Mouse (Mus musculus) liver, embryonic 16.5 days (tissue): ENCODE measurements around the gene Odf2. TPM values are rescaled to one million over a fixed set of nuclear protein-coding genes. Genes with fewer than 3 reads are reported as not detected.

Source experiments
- ATAC-seq: fragments of 200-750 bp; cut with Nextera tagmentation; 2 replicates; pipeline ENCODE4 v1.8.0; 2017; ENCODE audit warnings: low read depth, mild to moderate bottlenecking, moderate number of reproducible peaks, moderate library complexity
- H3K27ac ChIP-seq: fragments of 300-500 bp; sonication (generic); 2 replicates; pipeline ENCODE4 v1.5.1; 2014; ENCODE audit warnings: mild to moderate bottlenecking, low read length
- H3K27me3 ChIP-seq: fragments of 300-500 bp; sonication (generic); 2 replicates; pipeline ENCODE4 v1.6.1; 2014; ENCODE audit warnings: low read depth, low read length, mixed read lengths; ENCODE audit not compliant: control insufficient read depth, insufficient read depth
- H3K36me3 ChIP-seq: fragments of 300-500 bp; sonication (generic); 2 replicates; pipeline ENCODE4 v1.6.1; 2014; ENCODE audit warnings: mild to moderate bottlenecking; ENCODE audit not compliant: control insufficient read depth, insufficient read depth
- H3K4me1 ChIP-seq: fragments of 300-500 bp; sonication (generic); 2 replicates; pipeline ENCODE4 v1.6.1; 2014; ENCODE audit warnings: low read depth, low read length, mixed read lengths; ENCODE audit not compliant: control insufficient read depth
- H3K4me2 ChIP-seq: fragments of 300-500 bp; sonication (generic); 2 replicates; pipeline ENCODE4 v1.6.1; 2014; ENCODE audit warnings: low read depth, low read length, mixed read lengths
- H3K4me3 ChIP-seq: fragments of 300-500 bp; sonication (generic); 2 replicates; pipeline ENCODE4 v1.5.1; 2014; ENCODE audit warnings: low read depth, mild to moderate bottlenecking, low read length
- H3K9ac ChIP-seq: fragments of 300-500 bp; sonication (generic); 2 replicates; pipeline ENCODE4 v1.6.1; 2014; ENCODE audit warnings: low read depth, low read length
- H3K9me3 ChIP-seq: fragments of 300-500 bp; sonication (generic); replicated peaks from 2 replicates; pipeline ENCODE4 v1.6.1; 2016; ENCODE audit warnings: low read length; ENCODE audit not compliant: control insufficient read depth
- WGBS: fragments of 180-500 bp; shearing (Covaris S2); extraction: QIAGEN DNeasy Blood & Tissue Kit; methylation state at CpG from one replicate; pipeline ENCODE4 v1.1.7; 2014; ENCODE audit not compliant: insufficient replicate concordance; 5-methylcytosine and 5-hydroxymethylcytosine counted together
- polyA plus RNA-seq: library from polyadenylated mRNA; unstranded; fragments of >200 nt; fragmentation: Nextera tagmentation; extraction: Ambion mirVana; gene quantifications from 2 replicates; pipeline ENCODE4 v1.2.1, GENCODE M21; 2015

Odf2 gene
- polyA plus RNA-seq = 32.6 and 32.7 TPM in 2 replicates

DNA sequence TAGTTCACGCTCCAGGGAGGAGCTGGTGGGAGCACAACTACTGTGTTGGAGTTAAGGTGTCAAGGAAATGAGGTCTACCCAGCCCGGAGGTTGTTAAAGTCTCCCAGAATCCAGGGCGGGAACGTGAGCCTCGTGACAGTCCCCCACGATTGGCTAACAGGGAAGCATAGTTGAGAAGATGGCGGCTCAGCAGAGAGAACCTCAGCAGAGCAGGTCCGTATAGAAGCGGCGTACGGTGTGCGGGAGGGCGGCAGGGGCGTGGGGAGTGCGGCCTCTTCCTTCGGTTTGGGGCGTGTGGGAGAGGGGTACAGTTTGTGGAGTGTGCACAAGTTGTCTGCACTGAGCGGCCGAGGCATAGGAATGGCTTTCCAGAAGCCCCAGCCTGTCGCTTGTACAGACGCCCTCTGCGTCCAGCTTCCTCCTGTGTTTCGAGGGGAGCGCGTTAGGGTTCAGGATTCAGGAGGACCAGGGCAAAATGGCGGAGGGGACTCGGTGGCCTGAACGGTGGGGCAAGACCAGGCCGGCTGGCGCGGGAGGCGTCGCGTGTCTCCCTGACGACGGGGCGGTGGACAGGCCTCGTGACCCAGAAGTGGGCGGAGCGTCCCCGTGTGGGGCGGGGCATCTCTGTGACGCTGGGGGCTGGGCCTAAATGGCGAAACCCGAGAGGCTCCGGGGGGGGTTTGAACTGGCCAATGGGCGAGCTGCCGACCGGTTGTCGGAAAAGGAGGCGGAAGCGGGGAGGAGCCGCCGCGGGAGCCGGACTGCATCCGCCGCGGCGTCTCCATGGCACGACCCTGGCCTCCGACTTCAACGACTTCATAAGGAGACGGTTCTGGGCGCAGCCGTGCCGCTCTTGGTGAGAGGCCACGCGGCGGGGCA lies at the start of gene Odf2:
Odf2 (plus strand) TSS at position 156 of the 879 bp plus-strand sequence.
- under 1% methylated on average over 70 of the region's 70 CpGs for WGBS
- H3K4me1 ChIP-seq = peaks cover 19% of the 10 kb centered on the region
- peaks cover 2% of the 10 kb centered on the region; the same call in 1 of the 2 replicates for H3K27me3 ChIP-seq
- peak; percentile 79 for ATAC-seq
- H3K9me3 ChIP-seq = no peaks in the 10 kb centered on the region
- H3K9ac ChIP-seq = peak within 1 kb of the TSS; percentile 92
- H3K27ac ChIP-seq = peak within 1 kb of the TSS; percentile 89
- peak within 1 kb of the TSS; percentile 98 for H3K4me2 ChIP-seq
- peak within 1 kb of the TSS; percentile 88 for H3K4me3 ChIP-seq
- peaks cover 24% of the 10 kb centered on the region for H3K36me3 ChIP-seq

DNA sequence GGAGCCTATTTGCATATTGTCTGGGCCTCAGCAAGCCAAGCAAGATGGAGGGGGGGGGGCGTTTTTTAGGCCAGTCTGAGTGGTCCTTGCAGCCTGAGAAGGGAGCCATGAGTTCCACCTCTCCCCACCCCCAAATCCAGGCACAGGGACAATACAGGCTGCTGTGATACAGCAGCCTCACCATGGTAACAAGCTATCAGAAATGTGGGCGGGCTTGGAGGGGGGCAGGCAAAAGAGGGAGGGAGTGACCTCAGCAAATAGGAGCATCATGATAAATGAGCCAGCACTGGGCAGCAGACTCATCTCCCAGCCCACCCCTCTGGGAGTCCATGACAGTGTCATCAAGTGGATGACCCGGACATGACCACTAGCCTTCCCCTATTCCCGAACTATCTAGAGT lies 49.6 kb upstream of the Odf2 start:
- Histone ChIP-seq H3K36me3 (peaks cover 12% of the 10 kb centered on the region), H3K27me3 (peaks cover 7% of the 10 kb centered on the region), H3K4me3 (no peak overlapping the region), H3K27ac (no peak overlapping the region), H3K9ac (no peak overlapping the region), H3K4me2 (no peak overlapping the region), H3K4me1 (no peaks in the 10 kb centered on the region), H3K9me3 (no peaks in the 10 kb centered on the region)
- WGBS = 58% methylated on average over 4 of the region's 4 CpGs
- ATAC-seq = no peak

DNA sequence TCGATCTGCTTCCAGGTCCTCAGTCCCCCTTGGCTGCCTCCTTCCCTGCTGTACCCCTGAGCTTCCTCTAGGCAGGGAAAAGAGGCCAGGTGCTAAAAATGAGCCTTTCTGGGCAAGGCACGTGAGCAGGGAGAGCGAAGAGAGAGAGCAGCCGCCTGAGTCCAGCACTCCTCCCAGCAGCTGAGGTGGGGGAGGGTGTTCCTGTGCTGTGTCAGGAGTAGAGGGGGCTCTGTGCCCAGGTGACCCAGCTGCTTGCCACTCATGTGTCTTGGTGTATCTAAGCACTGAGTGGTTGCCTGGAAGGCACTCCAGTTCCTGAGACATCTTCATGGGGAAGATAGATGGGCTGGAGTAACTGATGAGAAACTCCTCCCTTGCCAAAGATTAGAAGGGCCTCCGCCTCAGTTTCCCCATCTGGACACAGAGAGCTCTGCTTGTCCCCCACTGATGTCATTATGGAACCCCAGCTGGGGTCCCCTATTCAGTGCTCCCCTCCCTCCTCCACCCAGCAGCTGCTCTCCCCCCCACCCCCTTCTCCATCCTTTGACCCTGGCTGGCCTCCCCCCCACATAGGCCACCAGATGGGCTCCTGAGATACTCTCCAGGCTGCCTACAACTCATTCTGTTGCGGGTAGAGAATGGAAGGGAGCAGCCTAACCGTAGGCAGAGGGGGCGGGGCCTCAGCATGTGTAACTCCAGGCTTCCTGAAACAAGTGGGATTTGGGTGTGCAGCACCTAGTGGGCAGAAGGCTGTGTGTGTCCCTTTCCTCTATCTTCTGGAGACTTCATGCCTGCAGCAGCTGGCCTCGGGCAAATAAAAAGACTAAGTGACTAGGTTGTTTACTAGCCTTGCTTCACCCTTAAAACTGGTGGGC lies 45.6 kb upstream of the Odf2 start:
- H3K9me3 ChIP-seq = no peaks in the 10 kb centered on the region
- no peaks in the 10 kb centered on the region for H3K4me1 ChIP-seq
- no peak overlapping the region for H3K4me3 ChIP-seq
- no peak overlapping the region for H3K4me2 ChIP-seq
- no peak overlapping the region for H3K27ac ChIP-seq
- peaks cover 12% of the 10 kb centered on the region for H3K36me3 ChIP-seq
- 72% methylated on average over 9 of the region's 9 CpGs for WGBS
- H3K9ac ChIP-seq = no peak overlapping the region
- no peak for ATAC-seq
- peaks cover 27% of the 10 kb centered on the region for H3K27me3 ChIP-seq

DNA sequence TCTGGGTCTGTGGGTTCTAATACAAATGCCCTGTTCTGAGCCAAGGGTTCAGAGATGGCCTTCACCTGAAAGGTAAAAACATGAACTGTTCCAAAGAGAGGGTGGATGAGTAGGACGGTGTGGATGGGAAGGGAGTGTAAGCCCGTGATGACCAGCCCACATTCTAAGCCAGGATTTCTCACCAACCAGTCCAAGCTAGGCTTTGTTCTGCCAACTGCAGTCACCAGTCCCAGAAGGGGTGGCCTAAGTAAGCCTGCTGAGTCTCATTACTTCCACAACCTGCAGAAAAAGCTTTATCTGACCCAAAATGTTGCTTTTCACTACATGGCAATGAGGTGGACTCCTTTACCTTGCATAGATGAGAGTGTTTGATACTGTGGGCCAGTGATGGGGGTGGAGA lies 44.9 kb upstream of the Odf2 start:
- H3K36me3 ChIP-seq = peaks cover 12% of the 10 kb centered on the region
- no peak overlapping the region for H3K4me2 ChIP-seq
- WGBS = 79% methylated on average over 2 of the region's 2 CpGs
- ATAC-seq = no peak
- no peak overlapping the region for H3K9ac ChIP-seq
- H3K4me3 ChIP-seq = no peak overlapping the region
- no peaks in the 10 kb centered on the region for H3K9me3 ChIP-seq
- no peak overlapping the region for H3K27ac ChIP-seq
- peaks cover 27% of the 10 kb centered on the region for H3K27me3 ChIP-seq
- no peaks in the 10 kb centered on the region for H3K4me1 ChIP-seq

DNA sequence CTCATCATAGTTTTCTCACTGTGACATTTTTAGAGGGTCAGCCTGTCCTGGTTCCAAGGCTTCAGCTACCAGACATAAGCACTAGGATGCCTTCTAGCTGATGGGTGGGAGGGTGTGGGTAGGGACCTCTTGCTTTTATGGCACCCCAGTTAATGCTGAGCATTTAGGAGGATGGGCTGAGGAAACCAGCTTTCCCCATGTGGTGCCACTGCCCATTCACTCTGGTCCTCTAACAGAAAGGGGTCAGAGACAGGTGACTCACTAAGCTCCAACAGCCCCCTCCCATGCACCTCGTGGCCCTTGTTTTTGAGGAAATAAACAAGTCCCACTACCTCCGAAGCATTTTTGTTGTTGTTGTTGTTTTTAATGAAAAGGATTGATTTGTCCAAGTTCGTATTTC lies 44.4 kb upstream of the Odf2 start:
- Histone ChIP-seq H3K4me3 (no peak overlapping the region), H3K4me2 (no peak overlapping the region), H3K9me3 (no peaks in the 10 kb centered on the region), H3K36me3 (peaks cover 12% of the 10 kb centered on the region), H3K4me1 (no peaks in the 10 kb centered on the region), H3K27ac (no peak overlapping the region), H3K27me3 (peaks cover 27% of the 10 kb centered on the region), H3K9ac (no peak overlapping the region)
- no peak for ATAC-seq
- WGBS = 42% methylated on average over 3 of the region's 3 CpGs

DNA sequence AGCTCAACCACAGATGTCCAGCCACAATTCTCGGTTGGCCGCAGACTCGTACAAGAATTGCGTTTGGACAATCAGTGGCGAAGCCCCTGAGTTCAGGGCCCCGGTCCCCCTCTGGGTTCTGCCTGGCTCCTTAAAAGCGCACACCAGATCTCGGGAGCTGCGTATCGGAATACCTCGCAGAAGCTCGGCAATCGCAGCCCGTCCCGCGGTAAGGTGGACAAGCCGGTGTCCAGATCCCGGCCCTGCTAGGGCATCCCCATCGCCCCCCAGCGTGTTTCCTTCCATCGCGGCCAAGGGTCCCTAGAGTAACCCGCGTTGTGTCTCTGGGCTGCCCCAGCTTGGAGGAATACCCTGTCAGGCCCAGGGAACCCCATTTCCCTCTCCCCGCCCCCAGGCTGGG lies 43.4 kb upstream of the Odf2 start:
- H3K4me2 ChIP-seq = peak overlapping the region; percentile 3; the same call in 1 of the 2 replicates
- peaks cover 27% of the 10 kb centered on the region for H3K27me3 ChIP-seq
- H3K36me3 ChIP-seq = peaks cover 12% of the 10 kb centered on the region
- 40% methylated on average over 25 of the region's 25 CpGs for WGBS
- ATAC-seq = no peak
- H3K9ac ChIP-seq = no peak overlapping the region
- no peaks in the 10 kb centered on the region for H3K9me3 ChIP-seq
- no peak overlapping the region for H3K27ac ChIP-seq
- no peak overlapping the region for H3K4me3 ChIP-seq
- no peaks in the 10 kb centered on the region for H3K4me1 ChIP-seq

DNA sequence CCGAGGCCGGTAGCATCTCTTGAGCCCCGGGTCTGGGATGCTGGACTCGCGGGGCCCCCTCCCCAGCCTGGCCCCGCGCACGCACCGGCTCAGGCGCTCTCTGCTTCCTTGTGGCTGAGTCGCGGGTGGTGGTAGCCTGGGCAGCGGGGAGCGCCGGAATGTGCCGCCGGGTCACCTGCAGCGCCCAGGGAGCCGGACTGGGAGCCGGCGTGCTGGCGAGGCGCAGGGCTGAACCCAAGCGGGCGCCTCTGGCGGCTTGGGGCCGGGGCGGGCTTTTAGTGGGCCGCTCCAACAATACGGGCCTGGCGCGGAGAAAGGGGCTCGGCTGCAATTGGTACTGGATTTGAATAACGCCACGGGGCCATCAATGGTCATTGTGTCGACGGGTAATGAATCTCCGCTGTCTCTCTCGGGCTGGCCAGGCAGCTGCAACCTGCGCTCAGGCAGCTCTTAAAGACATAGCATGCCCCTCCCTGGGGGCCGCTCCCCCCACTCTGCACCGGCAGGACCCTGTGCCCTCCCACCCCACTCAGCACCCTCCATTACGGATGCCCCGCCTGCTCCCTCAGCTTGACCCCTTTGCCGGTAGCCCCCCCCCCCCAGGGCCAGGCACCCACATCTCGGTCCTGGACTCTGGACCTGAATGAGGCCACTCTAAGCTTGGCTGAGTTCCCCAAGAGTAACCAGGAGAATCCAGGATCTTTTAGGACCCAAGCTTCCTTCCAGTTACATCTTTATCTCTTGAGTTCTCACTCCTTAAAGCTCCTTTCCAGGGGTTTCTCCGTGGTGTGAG lies 42.8 kb upstream of the Odf2 start:
- 31% methylated on average over 47 of the region's 47 CpGs for WGBS
- no peaks in the 10 kb centered on the region for H3K4me1 ChIP-seq
- no peak overlapping the region for H3K9ac ChIP-seq
- H3K27ac ChIP-seq = no peak overlapping the region
- H3K4me2 ChIP-seq = peak overlapping the region; percentile 3; the same call in 1 of the 2 replicates
- no peak overlapping the region for H3K4me3 ChIP-seq
- no peaks in the 10 kb centered on the region for H3K9me3 ChIP-seq
- H3K27me3 ChIP-seq = peaks cover 27% of the 10 kb centered on the region
- no peak for ATAC-seq
- H3K36me3 ChIP-seq = peaks cover 12% of the 10 kb centered on the region

DNA sequence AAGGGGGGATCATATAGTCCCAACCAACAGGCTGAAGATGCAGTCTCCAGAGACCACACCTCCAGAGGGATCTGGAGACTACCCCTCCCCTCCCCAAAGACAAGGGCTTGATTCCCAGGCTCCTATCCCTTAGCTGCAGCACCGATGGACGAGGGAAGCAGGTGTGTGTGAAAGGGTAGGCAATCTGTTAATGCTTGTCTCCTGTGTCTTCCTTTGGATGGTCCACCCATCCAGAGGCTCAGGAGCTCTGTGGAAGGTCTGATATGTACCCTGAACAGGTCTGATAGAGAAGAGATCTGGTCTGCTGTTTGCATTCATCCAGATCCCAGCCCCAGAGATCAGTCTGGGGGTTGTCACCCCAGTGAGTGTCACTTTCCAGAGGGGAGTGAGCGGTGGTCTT lies 42.1 kb upstream of the Odf2 start:
- Histone ChIP-seq H3K36me3 (peaks cover 10% of the 10 kb centered on the region), H3K4me2 (no peak overlapping the region), H3K9me3 (no peaks in the 10 kb centered on the region), H3K4me1 (no peaks in the 10 kb centered on the region), H3K27me3 (peaks cover 27% of the 10 kb centered on the region), H3K9ac (no peak overlapping the region), H3K4me3 (no peak overlapping the region), H3K27ac (no peak overlapping the region)
- ATAC-seq = no peak
- 47% methylated on average over 3 of the region's 3 CpGs for WGBS
